Comparison of ENCODE assay signal across 9 mouse cellular contexts in the genomic region with DNA sequence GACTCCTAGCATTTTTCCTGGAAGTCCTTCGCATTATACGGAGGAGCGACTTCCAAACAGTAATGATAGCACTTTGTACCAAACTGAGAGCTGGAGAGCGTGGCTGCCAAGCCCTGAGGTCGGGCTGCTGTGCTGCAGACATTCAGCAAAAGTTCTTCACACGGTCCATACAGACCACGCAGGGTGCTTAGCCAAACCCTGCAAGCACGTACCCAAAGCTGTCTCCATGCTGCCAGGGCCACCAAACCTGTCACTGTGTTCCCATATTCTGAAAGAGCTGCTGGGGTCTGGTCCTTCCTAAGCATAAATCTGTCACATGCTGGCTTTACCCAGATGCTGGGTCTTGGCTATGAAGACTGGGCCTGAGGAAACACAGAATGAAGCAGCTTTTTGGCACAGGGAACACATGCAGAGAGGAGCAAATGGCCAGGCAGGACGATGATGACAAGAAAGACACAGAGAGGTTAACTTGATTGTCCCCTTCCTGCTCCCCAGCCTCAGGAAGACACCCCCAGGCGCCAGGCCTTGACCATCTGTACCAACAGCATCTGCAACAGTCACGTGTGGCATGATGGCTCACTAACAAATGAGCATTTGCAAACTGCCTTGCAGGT.
A peak's percentile ranks its signal among the peaks of the same experiment; 100 is the strongest.
DNase-seq lines count a peak whose midpoint lies in the region; ATAC-seq lines count a peak whose summit lies in the region.
"Had no signal": no experiment of that assay in that cellular context is flagged by ENCODE, and none has a peak within 500 bp of the region (broad histone marks: within the 10 kb centered on the region; RNA-seq: fewer than 3 reads in every experiment).

No protein-coding gene starts in this region.

- no peak overlapping the region for H3K9ac ChIP-seq in embryonic facial prominence, embryonic 12.5 days
- H3K9ac ChIP-seq in heart, embryonic 15.5 days = no peak overlapping the region

- H3K27me3 ChIP-seq in embryonic facial prominence, embryonic 12.5 days = no peaks in the 10 kb centered on the region
- H3K27me3 ChIP-seq in heart, embryonic 15.5 days = no peaks in the 10 kb centered on the region
- peaks cover 11% of the 10 kb centered on the region for H3K27me3 ChIP-seq in midbrain, embryonic 10.5 days (ENCODE audit: low read depth, poor library complexity, severe bottlenecking)
- H3K27me3 ChIP-seq: Patski had no signal

- no peaks in the 10 kb centered on the region for H3K36me3 ChIP-seq in embryonic facial prominence, embryonic 12.5 days
- no peaks in the 10 kb centered on the region for H3K36me3 ChIP-seq in heart, embryonic 15.5 days
- H3K36me3 ChIP-seq in midbrain, embryonic 10.5 days = no peaks in the 10 kb centered on the region

- no peak overlapping the region for H3K4me3 ChIP-seq in embryonic facial prominence, embryonic 12.5 days
- H3K4me3 ChIP-seq in heart, embryonic 15.5 days = no peak overlapping the region
- H3K4me3 ChIP-seq in midbrain, embryonic 10.5 days = no peak overlapping the region

- no peaks in the 10 kb centered on the region for H3K9me3 ChIP-seq in embryonic facial prominence, embryonic 12.5 days
- no peaks in the 10 kb centered on the region for H3K9me3 ChIP-seq in heart, embryonic 15.5 days (replicated peaks)
- no peaks in the 10 kb centered on the region for H3K9me3 ChIP-seq in midbrain, embryonic 10.5 days (replicated peaks)

- peak overlapping the region; percentile 96 for H3K27ac ChIP-seq in embryonic facial prominence, embryonic 12.5 days
- peak overlapping the region; percentile 19; the same call in 1 of the 2 replicates for H3K27ac ChIP-seq in heart, embryonic 15.5 days
- peak overlapping the region; percentile 88 for H3K27ac ChIP-seq in midbrain, embryonic 10.5 days (replicated peaks)

- whole genome bisulfite sequencing in embryonic facial prominence, embryonic 12.5 days = 67% methylated on average over 11 of the region's 11 CpGs
- 66% methylated on average over 11 of the region's 11 CpGs for WGBS in heart, embryonic 15.5 days
- WGBS in midbrain, embryonic 10.5 days = 80% methylated on average over 11 of the region's 11 CpGs

- no peak for ATAC-seq in embryonic facial prominence, embryonic 12.5 days (ENCODE audit: insufficient number of reproducible peaks, insufficient read depth, low FRiP score, low TSS enrichment)
- ATAC-seq in heart, embryonic 15.5 days (replicated peaks; ENCODE audit: insufficient number of reproducible peaks, insufficient read depth, low FRiP score, low read depth) = no peak
- no peak for ATAC-seq in CD4-positive, CD25-positive, alpha-beta regulatory T cell, adult 4 months
- ATAC-seq: Patski had no signal

- H3K4me2 ChIP-seq in embryonic facial prominence, embryonic 12.5 days (replicated peaks) = no peak overlapping the region
- H3K4me2 ChIP-seq in heart, embryonic 15.5 days = 0 out of 2 replicates have a peak overlapping the region, but pooled peaks have one; percentile 15

- peaks cover 21% of the 10 kb centered on the region for H3K4me1 ChIP-seq in embryonic facial prominence, embryonic 12.5 days
- peaks cover 18% of the 10 kb centered on the region for H3K4me1 ChIP-seq in heart, embryonic 15.5 days (replicated peaks)
- peaks cover 56% of the 10 kb centered on the region for H3K4me1 ChIP-seq in midbrain, embryonic 10.5 days

- peak; percentile 54 to 58 for DNase-seq in cerebellum, postnatal 14 days
- no peak for DNase-seq in cerebellum, postnatal 25 days
- no peak for DNase-seq in midbrain, embryonic 10.5 days (ENCODE audit: low spot score)
- no peak for DNase-seq in frontal cortex, postnatal 14 days (ENCODE audit: low spot score in 2 of 2)
- no peak for DNase-seq in cerebellum, adult 18-20 months

Comparison
In these comparisons a context has a peak if more than half of its experiments do, and no peak if none do; other contexts are left out.
1. DNase-seq: peak in cerebellum, postnatal 14 days (2 of 2); none in cerebellum, postnatal 25 days (0 of 2), midbrain, embryonic 10.5 days (single experiment), frontal cortex, postnatal 14 days (0 of 2) and cerebellum, adult 18-20 months (0 of 2).
2. H3K27ac ChIP-seq: peak in every context shown above with its lines; median percentile 96 in embryonic facial prominence, embryonic 12.5 days; 88 in midbrain, embryonic 10.5 days; 19 in heart, embryonic 15.5 days.